ENCODE assay signal across 8 mouse cellular contexts in genomic region chr1:86491533-86492094, GRCm38 (mm10). TPM values are rescaled to one million over a fixed set of nuclear protein-coding genes. Genes with fewer than 3 reads are reported as not detected.
DNase-seq lines count a peak whose midpoint lies in the region; ATAC-seq and TF ChIP-seq lines count a peak whose summit lies in the region.

No protein-coding gene starts in this region.

- peaks cover 5% of the 10 kb centered on the region; the same call in 1 of the 2 replicates for H3K36me3 ChIP-seq in heart, adult 2 months (ENCODE audit: control insufficient read depth, insufficient read depth, low read length)
- no peaks in the 10 kb centered on the region for H3K36me3 ChIP-seq in embryonic facial prominence, embryonic 15.5 days
- no peaks in the 10 kb centered on the region for H3K36me3 ChIP-seq in neural tube, embryonic 12.5 days

- no peak for DNase-seq in heart, adult 2 months
- DNase-seq in heart, postnatal 25 days (ENCODE audit: low spot score), result no peak
- peak; percentile 46 to 58 for DNase-seq in kidney, postnatal 4 days
- no peak for DNase-seq in frontal cortex, postnatal 36 days (ENCODE audit: low spot score in 2 of 2)
- no peak for DNase-seq in left cerebral cortex, adult 18-20 months (ENCODE audit: low spot score in 2 of 2)
- no peak for DNase-seq in embryo, embryonic 10.5 days (ENCODE audit: low spot score)

- H3K9ac ChIP-seq in heart, adult 2 months (ENCODE audit: low read depth, low read length), result no peak overlapping the region
- H3K9ac ChIP-seq in embryonic facial prominence, embryonic 15.5 days, result no peak overlapping the region
- 0 out of 2 replicates have a peak overlapping the region, but pooled peaks have one; percentile 17 for H3K9ac ChIP-seq in neural tube, embryonic 12.5 days

- TF ChIP-seq EP300 in heart, adult 2 months (IDR thresholded peaks at IDR 0.05; ENCODE audit: insufficient read depth, low read depth, low read length), result no peak

- no peak for TF ChIP-seq CTCF in heart, adult 2 months (IDR thresholded peaks at IDR 0.05)

- no peaks in the 10 kb centered on the region for H3K27me3 ChIP-seq in heart, adult 2 months (ENCODE audit: control insufficient read depth, insufficient read depth, low read length)
- no peaks in the 10 kb centered on the region for H3K27me3 ChIP-seq in embryonic facial prominence, embryonic 15.5 days
- no peaks in the 10 kb centered on the region for H3K27me3 ChIP-seq in neural tube, embryonic 12.5 days (replicated peaks)

- TF ChIP-seq POLR2A in heart, adult 2 months (IDR thresholded peaks at IDR 0.05; ENCODE audit: insufficient read depth, low read depth, low read length), result no peak

- H3K9me3 ChIP-seq in embryonic facial prominence, embryonic 15.5 days (replicated peaks), result no peaks in the 10 kb centered on the region
- H3K9me3 ChIP-seq in neural tube, embryonic 12.5 days, result no peaks in the 10 kb centered on the region; the same call in 1 of the 2 replicates

- WGBS in heart, adult 2 months, result 42% methylated on average over 7 of the region's 7 CpGs
- 30% methylated on average over 7 of the region's 7 CpGs for WGBS in embryonic facial prominence, embryonic 15.5 days
- 60% methylated on average over 7 of the region's 7 CpGs for WGBS in neural tube, embryonic 12.5 days

- peak overlapping the region; percentile 82 for H3K27ac ChIP-seq in heart, adult 2 months
- peak overlapping the region; percentile 78 for H3K27ac ChIP-seq in embryonic facial prominence, embryonic 15.5 days (replicated peaks)
- no peak overlapping the region for H3K27ac ChIP-seq in neural tube, embryonic 12.5 days

- no peaks in the 10 kb centered on the region for H3K79me2 ChIP-seq in heart, adult 2 months (replicated peaks; ENCODE audit: control insufficient read depth, insufficient read depth, low read length)

- intact Hi-C loops in heart, adult 2 months (cut with DNase I), result no loop called here
- intact Hi-C loops in heart, postnatal 25 days (cut with DNase I), result no loop called here

- H3K4me2 ChIP-seq in embryonic facial prominence, embryonic 15.5 days (replicated peaks), result no peak overlapping the region
- no peak overlapping the region for H3K4me2 ChIP-seq in neural tube, embryonic 12.5 days (replicated peaks)

- no peak for ATAC-seq in embryonic facial prominence, embryonic 15.5 days (ENCODE audit: insufficient number of reproducible peaks, low FRiP score, low TSS enrichment, low read depth)
- no peak for ATAC-seq in neural tube, embryonic 12.5 days (ENCODE audit: low FRiP score, low read depth)

- no peak overlapping the region for H3K4me3 ChIP-seq in heart, adult 2 months
- no peak overlapping the region for H3K4me3 ChIP-seq in embryonic facial prominence, embryonic 15.5 days (replicated peaks)
- H3K4me3 ChIP-seq in neural tube, embryonic 12.5 days, result no peak overlapping the region

- peaks cover 18% of the 10 kb centered on the region for H3K4me1 ChIP-seq in heart, adult 2 months (ENCODE audit: control insufficient read depth, insufficient read depth, low read length)
- H3K4me1 ChIP-seq in embryonic facial prominence, embryonic 15.5 days, result peaks cover 31% of the 10 kb centered on the region
- peaks cover 20% of the 10 kb centered on the region for H3K4me1 ChIP-seq in neural tube, embryonic 12.5 days

RNA-seq across cellular contexts. Expression of gene Ptma, which starts 34.9 kb away (rescaled TPM):
- total RNA-seq in heart, adult 2 months (2021), result 100 to 1,000 TPM; 200 to 227 TPM
- polyA plus RNA-seq in heart, adult 2 months (2012; rRNA removed), result 169 and 177 TPM in 2 replicates
- total RNA-seq in heart, postnatal 25 days (2021), result 100 to 1,000 TPM; 231 to 265 TPM
- polyA plus RNA-seq in embryonic facial prominence, embryonic 15.5 days (2015; fragmentation: Nextera tagmentation; extraction: Ambion mirVana), result 1,945 and 2,079 TPM in 2 replicates
- 2,887 and 2,907 TPM in 2 replicates for polyA plus RNA-seq in neural tube, embryonic 12.5 days (2016; fragmentation: Nextera tagmentation; extraction: Ambion mirVana)
- 100 to 1,000 TPM; 356 to 357 TPM for total RNA-seq in left cerebral cortex, adult 18-20 months (2021)

Comparison
In these comparisons a context has a peak if more than half of its experiments do, and no peak if none do; other contexts are left out.
1. DNase-seq: peak in kidney, postnatal 4 days (2 of 2); none in heart, adult 2 months (0 of 2), heart, postnatal 25 days (single experiment), frontal cortex, postnatal 36 days (0 of 2), left cerebral cortex, adult 18-20 months (0 of 2) and embryo, embryonic 10.5 days (single experiment).